Mouse (Mus musculus): ENCODE data around the gene Bcat2. TPM values are rescaled to one million over a fixed set of nuclear protein-coding genes. Genes with fewer than 3 reads are reported as not detected.

The Bcat2 gene
- total and polyA plus RNA-seq, 3 experiments = 13.5 to 65.6 (median 30.9) TPM

GRCm38 (mm10) chr7:45537602-45538001, 32.4 kb upstream of the Bcat2 start:
- Histone ChIP-seq H3K79me2 (replicated peaks; ENCODE audit: control insufficient read depth, extremely low read depth, insufficient read depth, poor library complexity, severe bottlenecking) (no peaks in the 10 kb centered on the region), H3K9ac (ENCODE audit: insufficient read depth, low read depth) (no peak overlapping the region), H3K4me1 (ENCODE audit: control insufficient read depth in 1 of 2, insufficient read depth in 2 of 2) (no peaks in the 10 kb centered on the region), H3K27me3 (replicated peaks) (peaks cover 9% of the 10 kb centered on the region), H3K4me3 (replicated peaks in 1 of 3; ENCODE audit: low read depth in 2 of 3, low read length in 2 of 3, poor library complexity in 1 of 3) (no peak overlapping the region), H3K9me3 (replicated peaks; ENCODE audit: low read length) (no peaks in the 10 kb centered on the region), H3K36me3 (replicated peaks in 1 of 2; ENCODE audit: control insufficient read depth in 1 of 2, insufficient read depth in 1 of 2, low read length in 1 of 2) (no peaks in the 10 kb centered on the region), H3K4me2 (ENCODE audit: insufficient read depth, low read depth, poor library complexity, severe bottlenecking) (no peak overlapping the region), H3K27ac (ENCODE audit: insufficient read depth, low read depth) (no peak overlapping the region)
- in situ Hi-C loops (cut with MboI; ENCODE audit: low pct_ligation_motif_present, low pct_unique_long_range_greater_than_20kb, low sequenced_read_pairs) = no loop called here
- dilution Hi-C loops (cut with MboI; ENCODE audit: extremely low pct_ligation_motif_present, extremely low pct_unique_long_range_greater_than_20kb, low sequenced_read_pairs) = no loop called here
- TF ChIP-seq NRF1 (IDR thresholded peaks at IDR 0.05; ENCODE audit: low read depth, low read length) (no peak), SMC3 (IDR thresholded peaks at IDR 0.05; ENCODE audit: low read depth, low read length) (no peak), CHD2 (IDR thresholded peaks at IDR 0.05; ENCODE audit: low read length) (no peak), TCF12 (IDR thresholded peaks at IDR 0.05; ENCODE audit: low read depth, low read length) (no peak), CHD1 (IDR thresholded peaks at IDR 0.05; ENCODE audit: low read depth, low read length) (no peak)
- DNase-seq (ENCODE audit: extremely low read depth) = no peak

- no peaks in the 10 kb centered on the region for H3K36me3 ChIP-seq (replicated peaks in 1 of 2; ENCODE audit: control insufficient read depth in 1 of 2, insufficient read depth in 1 of 2, low read length in 1 of 2)
- H3K9me3 ChIP-seq (replicated peaks; ENCODE audit: low read length) = no peaks in the 10 kb centered on the region
- no peaks in the 10 kb centered on the region for H3K4me1 ChIP-seq (ENCODE audit: control insufficient read depth in 1 of 2, insufficient read depth in 2 of 2)
- dilution Hi-C loops (cut with MboI; ENCODE audit: extremely low pct_ligation_motif_present, extremely low pct_unique_long_range_greater_than_20kb, low sequenced_read_pairs) = no loop called here
- H3K4me2 ChIP-seq (ENCODE audit: insufficient read depth, low read depth, poor library complexity, severe bottlenecking) = no peak overlapping the region
- no peak for TF ChIP-seq POLR2A (IDR thresholded peaks at IDR 0.05; ENCODE audit: low read depth, low read length)
- TF ChIP-seq HCFC1 (IDR thresholded peaks at IDR 0.05; ENCODE audit: low read depth, low read length) = peak; percentile 39; the same call in 1 of the 2 replicates
- no peaks in the 10 kb centered on the region for H3K79me2 ChIP-seq (replicated peaks; ENCODE audit: control insufficient read depth, extremely low read depth, insufficient read depth, poor library complexity, severe bottlenecking)
- H3K27ac ChIP-seq (ENCODE audit: insufficient read depth, low read depth) = no peak overlapping the region
- peaks cover 7% of the 10 kb centered on the region for H3K27me3 ChIP-seq (replicated peaks)
- in situ Hi-C loops (cut with MboI; ENCODE audit: low pct_ligation_motif_present, low pct_unique_long_range_greater_than_20kb, low sequenced_read_pairs) = no loop called here
- H3K4me3 ChIP-seq (replicated peaks in 1 of 3; ENCODE audit: low read depth in 2 of 3, low read length in 2 of 3, poor library complexity in 1 of 3) = no peak overlapping the region
- DNase-seq (ENCODE audit: extremely low read depth) = no peak
- no peak overlapping the region for H3K9ac ChIP-seq (ENCODE audit: insufficient read depth, low read depth)
Measured at GRCm38 (mm10) chr7:45538163-45539041, 31.6 kb upstream of the Bcat2 start.

- Histone ChIP-seq H3K9me3 (replicated peaks; ENCODE audit: low read length) (no peaks in the 10 kb centered on the region), H3K27ac (ENCODE audit: insufficient read depth, low read depth) (no peak overlapping the region), H3K4me1 (ENCODE audit: control insufficient read depth in 1 of 2, insufficient read depth in 2 of 2) (no peaks in the 10 kb centered on the region), H3K4me3 (replicated peaks in 1 of 3; ENCODE audit: low read depth in 2 of 3, low read length in 2 of 3, poor library complexity in 1 of 3) (no peak overlapping the region), H3K36me3 (replicated peaks in 1 of 2; ENCODE audit: control insufficient read depth in 1 of 2, insufficient read depth in 1 of 2, low read length in 1 of 2) (no peaks in the 10 kb centered on the region), H3K27me3 (replicated peaks) (peaks cover 1% of the 10 kb centered on the region), H3K9ac (ENCODE audit: insufficient read depth, low read depth) (no peak overlapping the region), H3K79me2 (replicated peaks; ENCODE audit: control insufficient read depth, extremely low read depth, insufficient read depth, poor library complexity, severe bottlenecking) (no peaks in the 10 kb centered on the region), H3K4me2 (ENCODE audit: insufficient read depth, low read depth, poor library complexity, severe bottlenecking) (no peak overlapping the region)
- TF ChIP-seq SIN3A (IDR thresholded peaks at IDR 0.05; ENCODE audit: low read length) (no peak), MAZ (IDR thresholded peaks at IDR 0.05; ENCODE audit: low read depth, low read length) (no peak), ZNF384 (IDR thresholded peaks at IDR 0.05; ENCODE audit: low read depth, low read length) (no peak), SMC3 (IDR thresholded peaks at IDR 0.05; ENCODE audit: low read depth, low read length) (no peak), GABPA (IDR thresholded peaks at IDR 0.05; ENCODE audit: insufficient replicate concordance, low read depth, low read length) (no peak)
- no peak for DNase-seq (ENCODE audit: extremely low read depth)
- dilution Hi-C loops (cut with MboI; ENCODE audit: extremely low pct_ligation_motif_present, extremely low pct_unique_long_range_greater_than_20kb, low sequenced_read_pairs) = no loop called here
- in situ Hi-C loops (cut with MboI; ENCODE audit: low pct_ligation_motif_present, low pct_unique_long_range_greater_than_20kb, low sequenced_read_pairs) = no loop called here
Measured at GRCm38 (mm10) chr7:45539095-45539494, 30.9 kb upstream of the Bcat2 start.
